Mouse (Mus musculus) testis, postnatal 14 days (tissue): Measurements from ENCODE around the gene Gm5105.

Experiments used
- DNase-seq: peaks from one replicate; pipeline ENCODE4 v3.0.0; 2021; ENCODE audit warnings: low spot score

Gene Gm5105

DNA sequence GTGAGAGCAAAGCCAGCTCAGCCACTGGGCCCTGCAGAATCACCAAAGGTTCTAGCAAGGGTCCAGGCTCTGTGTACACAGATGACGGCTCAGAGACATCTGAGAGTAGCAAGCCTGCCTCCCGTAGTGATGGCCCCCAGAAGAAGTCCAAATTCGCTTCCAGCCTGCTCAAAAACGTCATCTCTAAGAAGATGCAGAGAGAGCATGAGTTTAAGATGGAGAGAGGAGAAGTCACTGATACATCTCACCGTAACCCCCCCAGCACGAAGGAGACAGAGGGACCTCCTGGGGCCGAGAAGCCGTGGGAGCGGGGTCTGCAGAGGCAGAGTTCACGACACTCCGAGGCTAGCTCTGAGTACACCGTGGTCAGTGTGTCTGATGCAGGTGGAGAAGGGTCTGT lies at the start of gene Gm5105:
TSS of gene Gm5105 (minus strand) at position 101 of the 400 bp plus-strand sequence.
- no peak for DNase-seq

- DNase-seq, result no peak
Measured at GRCm38 (mm10) chr3:138116871-138117270, 49.7 kb upstream of the Gm5105 start.

DNA sequence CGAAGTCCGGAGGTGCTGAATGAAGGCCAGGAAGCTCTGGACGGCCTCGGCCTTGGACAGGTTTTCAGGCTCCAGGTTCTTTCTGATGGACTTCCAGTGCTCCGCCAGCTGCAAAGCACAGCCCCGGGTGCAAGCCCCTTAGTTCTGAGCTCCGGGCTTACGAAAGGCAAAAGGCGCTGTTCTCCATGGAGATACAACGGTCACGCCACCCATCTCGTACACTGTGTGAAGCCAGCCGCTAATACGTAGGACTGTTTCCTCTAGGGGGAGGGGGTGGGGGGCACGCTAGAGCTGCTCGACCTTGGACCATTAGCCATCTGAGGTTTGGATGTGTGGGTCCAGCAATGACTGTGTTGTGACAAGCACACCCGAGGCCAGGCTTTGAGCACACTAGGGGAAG lies 46.9 kb upstream of the Gm5105 start:
- no peak for DNase-seq

GRCm38 (mm10) chr3:138110910-138111782 lies 44.0 kb upstream of the Gm5105 start:
- DNase-seq, result no peak

DNA sequence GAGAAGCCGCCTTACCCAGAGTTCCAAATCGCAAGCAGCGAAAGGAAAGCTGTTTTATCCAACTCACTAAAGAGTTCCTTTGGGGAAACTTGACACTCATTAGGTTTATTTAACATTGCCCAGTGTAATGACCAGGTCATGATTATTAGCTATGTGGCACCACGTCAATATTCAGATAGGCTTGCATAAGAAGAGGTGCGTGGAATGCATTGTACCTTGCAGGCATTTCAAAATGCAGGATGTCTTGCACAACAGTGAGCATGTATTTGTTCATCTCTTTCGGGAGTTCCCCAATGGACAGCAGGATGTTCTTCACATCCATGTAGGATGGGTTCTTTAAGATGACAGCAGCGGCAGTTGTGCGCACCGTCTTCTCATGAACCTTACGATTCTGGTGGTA lies 39.7 kb upstream of the Gm5105 start:
- no peak for DNase-seq

DNA sequence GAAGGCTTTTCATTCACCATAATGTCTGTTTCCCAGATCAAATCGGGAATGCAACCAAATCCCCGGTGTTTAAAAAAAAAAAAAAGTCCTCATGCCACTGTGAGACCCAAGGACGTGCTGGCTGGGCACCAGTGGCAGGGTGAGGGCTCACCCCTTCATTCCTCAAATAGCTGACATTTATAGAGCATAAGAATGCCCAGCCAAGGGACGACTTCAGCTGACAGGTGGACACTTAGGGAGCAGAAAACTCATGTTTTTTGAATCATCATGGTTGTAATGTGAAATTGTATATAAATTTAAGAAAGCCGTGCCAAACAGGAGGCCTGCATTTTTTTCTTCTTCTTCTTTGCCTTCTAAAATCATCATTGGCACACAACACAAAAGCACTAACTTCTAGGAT lies 37.9 kb upstream of the Gm5105 start:
- DNase-seq, result no peak

DNA sequence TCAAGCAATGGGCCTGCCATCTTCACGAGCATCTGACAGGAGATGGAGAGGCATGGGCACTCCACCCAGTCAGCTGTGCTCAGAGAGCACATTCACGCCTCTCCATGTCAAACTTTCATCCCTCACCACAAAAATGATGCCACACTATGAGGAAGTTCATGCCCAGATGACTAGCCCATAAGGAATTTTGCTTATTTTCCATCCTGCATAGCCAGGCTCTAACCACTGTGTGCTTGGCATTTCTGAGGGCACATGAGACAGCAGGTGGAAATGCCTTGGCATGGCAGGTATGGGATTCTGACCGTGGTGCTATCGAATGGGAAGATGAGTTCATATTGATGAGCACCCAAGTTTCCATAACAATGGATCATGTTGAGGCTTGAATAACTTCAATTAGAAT lies 36.5 kb upstream of the Gm5105 start:
- no peak for DNase-seq

- DNase-seq, result no peak
Measured at GRCm38 (mm10) chr3:138101936-138102335, 34.7 kb upstream of the Gm5105 start.

- no peak for DNase-seq
Measured at GRCm38 (mm10) chr3:138097718-138098117, 30.5 kb upstream of the Gm5105 start.

DNA sequence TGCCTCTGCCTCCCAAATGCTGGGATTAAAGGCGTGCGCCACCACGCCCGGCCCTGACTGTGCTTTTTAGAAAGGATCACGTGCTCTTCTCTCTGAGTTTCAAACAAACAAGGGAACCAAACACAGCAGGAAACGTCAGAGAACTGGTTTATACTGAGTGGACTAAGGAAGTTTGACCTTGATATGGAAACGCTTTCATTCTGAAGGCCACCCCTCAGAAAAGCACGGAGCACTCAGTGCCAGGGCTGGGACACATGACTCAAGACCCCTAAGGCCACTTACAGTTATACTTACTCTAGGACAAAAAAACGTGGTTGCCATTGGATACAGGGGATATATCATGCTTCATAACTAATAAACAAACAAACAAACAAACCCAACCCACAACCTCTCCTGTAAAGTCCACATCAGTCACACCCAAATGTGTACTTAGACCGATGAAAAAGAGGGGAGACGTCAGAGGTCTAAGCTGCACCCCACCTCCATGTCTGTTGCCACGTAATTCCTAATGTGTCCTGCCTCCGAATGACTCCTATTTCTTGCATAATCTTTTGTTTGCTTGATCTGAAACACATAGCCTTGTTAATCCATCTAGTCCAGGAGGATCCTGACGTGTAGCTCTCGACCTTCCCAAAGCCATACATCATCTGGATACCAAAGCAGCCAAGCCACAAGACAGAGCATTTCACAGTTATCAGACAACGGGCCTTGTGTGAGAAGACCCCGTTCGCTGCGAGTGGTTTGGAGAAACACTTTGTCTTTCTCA lies 29.3 kb upstream of the Gm5105 start:
- no peak for DNase-seq

- no peak for DNase-seq
Measured at GRCm38 (mm10) chr3:138095718-138096117, 28.5 kb upstream of the Gm5105 start.

DNA sequence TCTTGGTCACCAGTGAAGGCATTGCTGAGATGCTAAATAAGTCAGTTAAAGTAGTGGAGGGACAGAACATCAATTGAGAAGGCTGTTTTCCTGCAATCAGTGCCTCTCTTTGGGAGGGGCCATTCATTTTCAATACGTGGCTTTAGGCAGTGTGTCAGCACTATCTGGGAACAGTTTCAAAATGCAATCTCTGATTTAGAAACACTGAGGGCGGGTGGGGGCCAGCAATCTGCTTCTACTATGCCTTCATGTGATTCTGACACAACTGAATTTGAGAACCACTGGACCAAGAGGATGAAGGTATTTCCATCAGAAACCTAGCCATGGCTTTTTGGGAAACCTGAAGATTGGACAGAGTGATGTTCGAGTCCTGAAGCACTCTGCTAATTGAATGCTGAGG lies 28.1 kb upstream of the Gm5105 start:
- DNase-seq, result no peak

DNA sequence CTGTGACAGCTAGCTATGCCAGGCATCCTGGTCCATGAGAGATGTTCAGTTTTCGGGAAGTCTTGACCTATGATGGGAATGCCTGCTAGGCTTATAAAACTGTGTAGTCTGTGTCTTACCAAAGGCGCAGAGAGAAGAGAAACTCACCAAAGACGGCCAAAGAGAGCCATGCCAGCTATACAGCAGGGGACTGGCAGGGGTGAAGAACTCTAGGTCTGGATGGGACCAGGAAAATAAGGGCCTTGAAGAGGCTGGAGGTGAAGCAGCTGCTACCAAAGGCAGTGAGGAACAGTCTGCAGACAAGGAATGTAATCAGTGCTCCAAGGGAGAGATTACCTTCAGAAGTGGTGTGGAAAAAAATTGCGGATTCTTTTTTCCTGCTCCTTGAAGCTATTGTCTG lies 16.7 kb upstream of the Gm5105 start:
- DNase-seq, result no peak

- no peak for DNase-seq
Measured at GRCm38 (mm10) chr3:138083073-138083637, 16.0 kb upstream of the Gm5105 start.

GRCm38 (mm10) chr3:138078701-138079100 lies 11.5 kb upstream of the Gm5105 start:
- no peak for DNase-seq

DNA sequence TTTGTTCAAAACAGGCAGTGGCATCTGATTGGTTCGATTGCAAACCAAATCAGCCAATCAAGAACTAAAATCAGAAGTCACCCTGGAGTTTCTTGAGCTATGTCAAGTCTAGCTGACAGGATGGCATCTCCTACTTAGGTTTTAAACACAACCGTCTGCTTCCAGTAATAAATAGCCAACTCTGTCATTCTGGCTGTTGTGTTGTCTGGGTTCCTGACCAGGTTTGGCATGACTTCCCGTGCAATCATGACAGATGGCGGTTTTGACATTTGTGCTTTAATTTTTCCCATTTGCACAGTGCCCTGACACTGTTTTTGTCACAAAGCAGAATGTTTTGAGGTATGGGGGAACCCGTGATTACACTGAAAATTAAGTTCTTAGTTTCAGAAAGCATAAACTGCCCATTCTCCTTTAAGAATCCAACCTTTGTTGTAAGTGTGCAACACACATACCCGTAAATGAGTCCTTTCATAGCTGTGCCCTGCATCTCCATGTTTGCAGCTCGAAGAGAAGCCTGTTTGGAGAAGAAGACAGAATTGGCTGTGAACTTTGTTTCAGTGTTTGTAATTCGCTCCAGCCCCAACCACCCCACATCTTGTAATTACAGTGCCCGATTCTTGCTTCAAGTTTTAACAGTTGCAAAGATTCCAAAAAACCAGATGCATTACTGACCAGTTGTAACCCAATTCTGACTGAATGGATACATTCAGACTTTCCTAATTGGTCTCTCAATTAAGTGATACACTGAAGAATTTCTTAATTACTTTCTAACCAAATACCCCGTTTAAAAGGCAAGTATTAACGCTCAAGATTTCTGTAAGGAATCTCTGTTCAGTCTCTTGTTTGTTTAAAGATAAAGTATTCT lies 10.5 kb upstream of the Gm5105 start:
- DNase-seq, result no peak

- DNase-seq, result no peak
Measured at GRCm38 (mm10) chr3:138075209-138075608, 8.0 kb upstream of the Gm5105 start.

GRCm38 (mm10) chr3:138074214-138074613 lies 7.0 kb upstream of the Gm5105 start:
- DNase-seq, result no peak

GRCm38 (mm10) chr3:138071476-138072073 lies 4.4 kb upstream of the Gm5105 start:
- no peak for DNase-seq

DNA sequence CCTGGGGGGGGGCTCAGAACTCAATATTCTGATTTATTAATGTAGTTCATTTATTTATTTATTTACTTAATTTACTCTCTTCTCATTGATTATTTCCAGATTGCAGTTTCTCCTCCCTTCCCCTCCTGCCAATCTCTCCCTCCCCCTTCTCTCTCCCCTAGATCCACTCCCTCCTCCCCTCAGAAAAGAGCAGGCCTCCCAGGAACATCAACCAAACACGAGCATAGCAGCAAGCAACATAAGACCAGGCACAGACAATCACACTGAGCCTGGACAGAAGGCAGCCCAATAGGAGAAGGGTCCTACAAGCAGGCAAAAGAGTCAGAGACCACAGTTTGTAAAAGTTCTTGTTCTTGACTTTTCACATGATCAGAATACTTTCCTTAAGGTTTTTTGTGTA lies 3.8 kb upstream of the Gm5105 start:
- DNase-seq, result no peak

GRCm38 (mm10) chr3:138069756-138070511 lies 2.7 kb upstream of the Gm5105 start:
- no peak for DNase-seq
